Mouse (Mus musculus) central nervous system, embryonic 11.5 days (tissue): Measurements from ENCODE around the gene F13a1. TPM values are rescaled to one million over a fixed set of nuclear protein-coding genes. Genes with fewer than 3 reads are reported as not detected.

Experiments used
- polyA plus RNA-seq: library from polyadenylated mRNA; depleted of rRNA; stranded (reverse); fragments of >200 nt; gene quantifications from 2 replicates; pipeline ENCODE4 v1.2.3, GENCODE M21; 2012; rRNA removed

The F13a1 gene
- 7.6 and 11.4 TPM in 2 replicates for polyA plus RNA-seq

GRCm38 (mm10) chr13:37050126-37050525 lies at the start of gene F13a1:
Gene F13a1, minus strand, starts transcription at chr13:37050244.

